Mouse (Mus musculus) forebrain, embryonic 13.5 days (tissue): ENCODE measurements around the gene Hacd1. TPM values are rescaled to one million over a fixed set of nuclear protein-coding genes. Genes with fewer than 3 reads are reported as not detected.

Source experiments
- ATAC-seq: fragments of 200-750 bp; cut with Nextera tagmentation; 2 replicates; pipeline ENCODE4 v1.8.0; 2017
- H3K27ac ChIP-seq: fragments of 300-500 bp; sonication (generic); 2 replicates; pipeline ENCODE4 v1.5.1; 2015; ENCODE audit warnings: inconsistent platforms, mild to moderate bottlenecking, moderate library complexity
- H3K27me3 ChIP-seq: fragments of 300-500 bp; sonication (generic); 2 replicates; pipeline ENCODE4 v1.6.1; 2015; ENCODE audit warnings: mild to moderate bottlenecking, inconsistent platforms
- H3K36me3 ChIP-seq: fragments of 300-500 bp; sonication (generic); 2 replicates; pipeline ENCODE4 v1.6.1; 2015; ENCODE audit warnings: mild to moderate bottlenecking, inconsistent platforms; ENCODE audit not compliant: poor library complexity, severe bottlenecking
- H3K4me1 ChIP-seq: fragments of 300-500 bp; sonication (generic); 2 replicates; pipeline ENCODE4 v1.6.1; 2015; ENCODE audit warnings: inconsistent platforms
- H3K4me2 ChIP-seq: fragments of 300-500 bp; sonication (generic); 2 replicates; pipeline ENCODE4 v1.6.1; 2015; ENCODE audit warnings: inconsistent platforms, mild to moderate bottlenecking, moderate library complexity
- H3K4me3 ChIP-seq: fragments of 300-500 bp; sonication (generic); 2 replicates; pipeline ENCODE4 v1.5.1; 2015; ENCODE audit warnings: mild to moderate bottlenecking, inconsistent platforms
- H3K9ac ChIP-seq: fragments of 300-500 bp; sonication (generic); 2 replicates; pipeline ENCODE4 v1.6.1; 2015; ENCODE audit warnings: mild to moderate bottlenecking, inconsistent platforms
- H3K9me3 ChIP-seq: fragments of 300-500 bp; sonication (generic); replicated peaks from 2 replicates; pipeline ENCODE4 v1.6.1; 2016; ENCODE audit warnings: inconsistent platforms
- WGBS: fragments of 180-500 bp; shearing (Covaris S2); methylation state at CpG from one replicate; pipeline ENCODE4 v1.1.7; 2015; 5-methylcytosine and 5-hydroxymethylcytosine counted together
- polyA plus RNA-seq: library from polyadenylated mRNA; unstranded; fragments of >200 nt; fragmentation: Nextera tagmentation; extraction: Ambion mirVana; gene quantifications from 2 replicates; pipeline ENCODE4 v1.2.1, GENCODE M21; 2015

The Hacd1 gene
- polyA plus RNA-seq, 1 experiment from 2014 or later: 41.4 TPM

- no peak overlapping the region for H3K4me2 ChIP-seq
- ATAC-seq: no peak
- 59% methylated on average over 2 of the region's 2 CpGs for WGBS
Observed at GRCm38 (mm10) chr2:13938118-13938517, 117.8 kb downstream of the Hacd1 start.

GRCm38 (mm10) chr2:13935343-13935742 is 120.6 kb downstream of the Hacd1 start:
- Histone ChIP-seq H3K4me3 (no peak overlapping the region), H3K36me3 (no peaks in the 10 kb centered on the region), H3K27me3 (no peaks in the 10 kb centered on the region), H3K4me2 (no peak overlapping the region), H3K4me1 (no peaks in the 10 kb centered on the region), H3K27ac (no peak overlapping the region), H3K9ac (no peak overlapping the region), H3K9me3 (no peaks in the 10 kb centered on the region)
- WGBS: 63% methylated on average over 3 of the region's 3 CpGs
- ATAC-seq: no peak

More at GRCm38 (mm10) chr2:13938118-13938517, 117.8 kb downstream of the Hacd1 start:
- no peaks in the 10 kb centered on the region for H3K27me3 ChIP-seq
- no peak overlapping the region for H3K9ac ChIP-seq
- no peak overlapping the region for H3K27ac ChIP-seq
- H3K9me3 ChIP-seq: no peaks in the 10 kb centered on the region
- H3K36me3 ChIP-seq: no peaks in the 10 kb centered on the region
- no peaks in the 10 kb centered on the region for H3K4me1 ChIP-seq
- H3K4me3 ChIP-seq: no peak overlapping the region

GRCm38 (mm10) chr2:13932253-13932652 is 123.7 kb downstream of the Hacd1 start:
- H3K27me3 ChIP-seq: no peaks in the 10 kb centered on the region
- no peak overlapping the region for H3K27ac ChIP-seq
- no peaks in the 10 kb centered on the region for H3K9me3 ChIP-seq
- H3K4me2 ChIP-seq: no peak overlapping the region
- H3K36me3 ChIP-seq: no peaks in the 10 kb centered on the region
- no peaks in the 10 kb centered on the region for H3K4me1 ChIP-seq
- H3K9ac ChIP-seq: no peak overlapping the region
- H3K4me3 ChIP-seq: no peak overlapping the region
- no peak for ATAC-seq

- 79% methylated on average over 1 of the region's 1 CpGs for WGBS
- Histone ChIP-seq H3K9ac (no peak overlapping the region), H3K9me3 (no peaks in the 10 kb centered on the region), H3K27me3 (no peaks in the 10 kb centered on the region), H3K27ac (no peak overlapping the region), H3K4me1 (no peaks in the 10 kb centered on the region), H3K4me2 (no peak overlapping the region), H3K36me3 (no peaks in the 10 kb centered on the region), H3K4me3 (no peak overlapping the region)
- ATAC-seq: no peak
Observed at GRCm38 (mm10) chr2:13930724-13931123, 125.2 kb downstream of the Hacd1 start.

GRCm38 (mm10) chr2:13888568-13888967 is 167.4 kb downstream of the Hacd1 start:
- H3K9me3 ChIP-seq: no peaks in the 10 kb centered on the region
- H3K9ac ChIP-seq: no peak overlapping the region
- H3K4me1 ChIP-seq: no peaks in the 10 kb centered on the region
- no peak overlapping the region for H3K4me2 ChIP-seq
- no peak for ATAC-seq
- H3K4me3 ChIP-seq: no peak overlapping the region
- no peak overlapping the region for H3K27ac ChIP-seq
- H3K27me3 ChIP-seq: no peaks in the 10 kb centered on the region
- H3K36me3 ChIP-seq: no peaks in the 10 kb centered on the region

GRCm38 (mm10) chr2:13857461-13857860 is 198.5 kb downstream of the Hacd1 start:
- Histone ChIP-seq H3K9ac (no peak overlapping the region), H3K9me3 (no peaks in the 10 kb centered on the region), H3K4me3 (no peak overlapping the region), H3K27me3 (no peaks in the 10 kb centered on the region), H3K4me1 (no peaks in the 10 kb centered on the region), H3K36me3 (no peaks in the 10 kb centered on the region), H3K4me2 (no peak overlapping the region), H3K27ac (no peak overlapping the region)
- no peak for ATAC-seq
- WGBS: 81% methylated on average over 2 of the region's 2 CpGs

- WGBS: 68% methylated on average over 3 of the region's 3 CpGs
- H3K4me1 ChIP-seq: no peaks in the 10 kb centered on the region
- no peaks in the 10 kb centered on the region for H3K27me3 ChIP-seq
- no peak overlapping the region for H3K9ac ChIP-seq
- H3K36me3 ChIP-seq: no peaks in the 10 kb centered on the region
- no peak for ATAC-seq
- no peak overlapping the region for H3K4me2 ChIP-seq
- no peak overlapping the region for H3K4me3 ChIP-seq
- H3K9me3 ChIP-seq: no peaks in the 10 kb centered on the region
- H3K27ac ChIP-seq: no peak overlapping the region
Observed at GRCm38 (mm10) chr2:13855510-13855909, 200.4 kb downstream of the Hacd1 start.

- no peaks in the 10 kb centered on the region for H3K27me3 ChIP-seq
- no peak for ATAC-seq
- no peak overlapping the region for H3K9ac ChIP-seq
- WGBS: 76% methylated on average over 3 of the region's 3 CpGs
- no peaks in the 10 kb centered on the region for H3K4me1 ChIP-seq
- H3K9me3 ChIP-seq: no peaks in the 10 kb centered on the region
- no peak overlapping the region for H3K4me3 ChIP-seq
- no peaks in the 10 kb centered on the region for H3K36me3 ChIP-seq
- no peak overlapping the region for H3K27ac ChIP-seq
- no peak overlapping the region for H3K4me2 ChIP-seq
Observed at GRCm38 (mm10) chr2:13836310-13836709, 219.6 kb downstream of the Hacd1 start.

- Histone ChIP-seq H3K4me2 (no peak overlapping the region), H3K9me3 (no peaks in the 10 kb centered on the region), H3K9ac (no peak overlapping the region), H3K27me3 (no peaks in the 10 kb centered on the region), H3K27ac (no peak overlapping the region), H3K4me3 (no peak overlapping the region), H3K36me3 (no peaks in the 10 kb centered on the region), H3K4me1 (no peaks in the 10 kb centered on the region)
- 79% methylated on average over 1 of the region's 1 CpGs for WGBS
- no peak for ATAC-seq
Observed at GRCm38 (mm10) chr2:13834989-13835388, 220.9 kb downstream of the Hacd1 start.

GRCm38 (mm10) chr2:13816645-13817044 is 239.3 kb downstream of the Hacd1 start:
- WGBS: 79% methylated on average over 2 of the region's 2 CpGs
- H3K4me2 ChIP-seq: no peak overlapping the region

GRCm38 (mm10) chr2:13808593-13808992 is 247.3 kb downstream of the Hacd1 start:
- WGBS: 76% methylated on average over 5 of the region's 5 CpGs
- Histone ChIP-seq H3K27me3 (no peaks in the 10 kb centered on the region), H3K4me2 (no peak overlapping the region), H3K9ac (no peak overlapping the region), H3K36me3 (no peaks in the 10 kb centered on the region), H3K4me1 (no peaks in the 10 kb centered on the region), H3K27ac (no peak overlapping the region), H3K4me3 (no peak overlapping the region), H3K9me3 (no peaks in the 10 kb centered on the region)
- no peak for ATAC-seq

More at GRCm38 (mm10) chr2:13816645-13817044, 239.3 kb downstream of the Hacd1 start:
- H3K9me3 ChIP-seq: no peaks in the 10 kb centered on the region
- no peak overlapping the region for H3K27ac ChIP-seq
- H3K4me3 ChIP-seq: no peak overlapping the region
- no peaks in the 10 kb centered on the region for H3K27me3 ChIP-seq
- no peaks in the 10 kb centered on the region for H3K36me3 ChIP-seq
- no peak overlapping the region for H3K9ac ChIP-seq
- H3K4me1 ChIP-seq: no peaks in the 10 kb centered on the region
- no peak for ATAC-seq

GRCm38 (mm10) chr2:13808008-13808407 is 247.9 kb downstream of the Hacd1 start:
- Histone ChIP-seq H3K27ac (no peak overlapping the region), H3K36me3 (no peaks in the 10 kb centered on the region), H3K4me2 (no peak overlapping the region), H3K9me3 (no peaks in the 10 kb centered on the region), H3K9ac (no peak overlapping the region), H3K4me1 (no peaks in the 10 kb centered on the region), H3K4me3 (no peak overlapping the region), H3K27me3 (no peaks in the 10 kb centered on the region)
- WGBS: 82% methylated on average over 4 of the region's 4 CpGs
- ATAC-seq: no peak

GRCm38 (mm10) chr2:13806120-13806519 is 249.8 kb downstream of the Hacd1 start:
- no peak for ATAC-seq
- no peaks in the 10 kb centered on the region for H3K9me3 ChIP-seq
- no peaks in the 10 kb centered on the region for H3K36me3 ChIP-seq
- no peaks in the 10 kb centered on the region for H3K4me1 ChIP-seq
- no peaks in the 10 kb centered on the region for H3K27me3 ChIP-seq
- no peak overlapping the region for H3K4me3 ChIP-seq
- H3K4me2 ChIP-seq: no peak overlapping the region
- H3K9ac ChIP-seq: no peak overlapping the region
- WGBS: 93% methylated on average over 3 of the region's 3 CpGs
- H3K27ac ChIP-seq: no peak overlapping the region
